Mouse (Mus musculus) CH12.LX (cell line): ENCODE measurements at regions not wholly inside any gene's neighbourhood (a gene's known extent, or its start where the extent isn't known, plus 50 kb on each side); places are given as distances from the start of the nearest gene placed in this dataset.

Experiments
- DNase-seq: peaks from one replicate; pipeline ENCODE4 v3.0.0-alpha.2; 2013; ENCODE audit errors: extremely low read depth
- H3K27ac ChIP-seq: 2 replicates; pipeline ENCODE4 v1.5.1; 2012; ENCODE audit warnings: low read depth, mild to moderate bottlenecking, control low read depth, moderate library complexity; ENCODE audit not compliant: insufficient read depth
- H3K27me3 ChIP-seq: replicated peaks from 2 replicates; pipeline ENCODE3; 2012; ENCODE audit warnings: inconsistent platforms
- H3K36me3 ChIP-seq, 2 experiments: replicated peaks in 1 of 2; 2 replicates each; pipeline versions ENCODE3 to v1.6.1; 2012; ENCODE audit warnings: inconsistent platforms in 1 of 2, low read length in 1 of 2, mild to moderate bottlenecking in 1 of 2, mixed read lengths in 1 of 2, moderate library complexity in 1 of 2; ENCODE audit not compliant: control insufficient read depth in 1 of 2, insufficient read depth in 1 of 2
- H3K4me1 ChIP-seq, 2 experiments: 2 replicates each; pipeline ENCODE4 v1.6.1; 2012; ENCODE audit warnings: inconsistent platforms in 1 of 2, moderate library complexity in 1 of 2; ENCODE audit not compliant: insufficient read depth in 2 of 2, control insufficient read depth in 1 of 2
- H3K4me2 ChIP-seq: 2 replicates; pipeline ENCODE4 v1.6.1; 2012; ENCODE audit warnings: low read depth, mild to moderate bottlenecking, control low read depth; ENCODE audit not compliant: poor library complexity, insufficient read depth, severe bottlenecking
- H3K4me3 ChIP-seq, 3 experiments: fragments of 150-350 bp in 1 of 3; sonication (generic) in 1 of 3; replicated peaks in 1 of 3; 2 replicates each; pipeline versions ENCODE3 to v1.5.1; 2011 to 2012; ENCODE audit warnings: low read depth in 2 of 3, low read length in 2 of 3, mild to moderate bottlenecking in 2 of 3, moderate library complexity in 2 of 3, control low read depth in 1 of 3, improper control_type of control experiment in 1 of 3, inconsistent platforms in 1 of 3, mixed read lengths in 1 of 3; ENCODE audit not compliant: poor library complexity in 1 of 3
- H3K79me2 ChIP-seq: replicated peaks from 2 replicates; pipeline ENCODE4 v1.6.1; 2012; ENCODE audit warnings: mild to moderate bottlenecking, moderate library complexity; ENCODE audit not compliant: control insufficient read depth, poor library complexity, insufficient read depth, severe bottlenecking; ENCODE audit errors: extremely low read depth
- H3K9ac ChIP-seq: 2 replicates; pipeline ENCODE4 v1.6.1; 2012; ENCODE audit warnings: low read depth, mild to moderate bottlenecking, control low read depth, moderate library complexity; ENCODE audit not compliant: insufficient read depth
- H3K9me3 ChIP-seq: replicated peaks from 2 replicates; pipeline ENCODE3; 2012; ENCODE audit warnings: low read length, inconsistent platforms, mixed read lengths
- BHLHE40 ChIP-seq: IDR thresholded peaks from 2 replicates; pipeline ENCODE4 v1.6.1; 2011; ENCODE audit warnings: mild to moderate bottlenecking, low read depth, low read length, improper control_type of control experiment
- CHD2 ChIP-seq: IDR thresholded peaks from 2 replicates; pipeline ENCODE4 v1.6.1; 2011; ENCODE audit warnings: low read length, improper control_type of control experiment
- CTCF ChIP-seq, 2 experiments: IDR thresholded peaks in 1 of 2; conservative IDR thresholded peaks in 1 of 2; 2 replicates each; pipeline ENCODE4 v1.5.1; 2011 to 2012; ENCODE audit warnings: low read depth in 2 of 2, low read length in 2 of 2, improper control_type of control experiment in 1 of 2, inconsistent platforms in 1 of 2, mild to moderate bottlenecking in 1 of 2, moderate library complexity in 1 of 2
- E2F4 ChIP-seq: IDR thresholded peaks from 2 replicates; pipeline ENCODE4 v1.6.1; 2011; ENCODE audit warnings: low read depth, low read length, improper control_type of control experiment; ENCODE audit not compliant: insufficient replicate concordance
- ETS1 ChIP-seq: conservative IDR thresholded peaks from 2 replicates; pipeline ENCODE4 v1.6.1; 2012; ENCODE audit warnings: low read depth, mild to moderate bottlenecking, inconsistent platforms, low read length, improper control_type of control experiment, moderate library complexity
- HCFC1 ChIP-seq: IDR thresholded peaks from 2 replicates; pipeline ENCODE4 v1.6.1; 2012; ENCODE audit warnings: low read depth, mild to moderate bottlenecking, inconsistent platforms, low read length, improper control_type of control experiment
- JUN ChIP-seq: IDR thresholded peaks from 2 replicates; pipeline ENCODE4 v1.6.1; 2011; ENCODE audit warnings: low read depth, mild to moderate bottlenecking, low read length, improper control_type of control experiment, moderate library complexity; ENCODE audit not compliant: insufficient read depth
- JUND ChIP-seq: conservative IDR thresholded peaks from 2 replicates; pipeline ENCODE4 v1.6.1; 2011; ENCODE audit warnings: low read depth, low read length, improper control_type of control experiment
- MAX ChIP-seq: IDR thresholded peaks from 2 replicates; pipeline ENCODE4 v1.6.1; 2011; ENCODE audit warnings: low read length, improper control_type of control experiment
- MXI1 ChIP-seq: IDR thresholded peaks from 2 replicates; pipeline ENCODE4 v1.6.1; 2011; ENCODE audit warnings: mild to moderate bottlenecking, low read depth, low read length, improper control_type of control experiment
- NELFE ChIP-seq: IDR thresholded peaks from 2 replicates; pipeline ENCODE4 v1.6.1; 2011; ENCODE audit warnings: low read depth, low read length, improper control_type of control experiment
- PAX5 ChIP-seq: IDR thresholded peaks from 2 replicates; pipeline ENCODE4 v1.6.1; 2012; ENCODE audit warnings: low read length, inconsistent platforms, mixed read lengths
- POLR2A ChIP-seq: IDR thresholded peaks from 2 replicates; pipeline ENCODE4 v1.6.1; 2011; ENCODE audit warnings: low read depth, mild to moderate bottlenecking, improper control_type of control experiment, low read length
- POLR2AphosphoS2 ChIP-seq: IDR thresholded peaks from 2 replicates; pipeline ENCODE4 v1.6.1; 2011; ENCODE audit warnings: low read depth, low read length, improper control_type of control experiment
- RAD21 ChIP-seq: IDR thresholded peaks from 2 replicates; pipeline ENCODE4 v1.6.1; 2011; ENCODE audit warnings: low read depth, mild to moderate bottlenecking, low read length, improper control_type of control experiment, moderate library complexity
- RCOR1 ChIP-seq: conservative IDR thresholded peaks from 2 replicates; pipeline ENCODE4 v1.6.1; 2012; ENCODE audit warnings: low read depth, mild to moderate bottlenecking, inconsistent platforms, low read length, improper control_type of control experiment
- SIN3A ChIP-seq: IDR thresholded peaks from 2 replicates; pipeline ENCODE4 v1.6.1; 2012; ENCODE audit warnings: low read length, improper control_type of control experiment, inconsistent platforms
- TCF12 ChIP-seq: IDR thresholded peaks from 2 replicates; pipeline ENCODE4 v1.6.1; 2014; ENCODE audit warnings: low read depth, mild to moderate bottlenecking, inconsistent platforms, low read length, improper control_type of control experiment
- UBTF ChIP-seq: IDR thresholded peaks from 2 replicates; pipeline ENCODE4 v1.6.1; 2012; ENCODE audit warnings: low read depth, mild to moderate bottlenecking, inconsistent platforms, low read length, improper control_type of control experiment, moderate library complexity
- USF1 ChIP-seq: IDR thresholded peaks from 2 replicates; pipeline ENCODE4 v1.6.1; 2014; ENCODE audit warnings: low read depth, mild to moderate bottlenecking, inconsistent platforms, low read length, improper control_type of control experiment
- USF2 ChIP-seq: conservative IDR thresholded peaks from 2 replicates; pipeline ENCODE4 v1.6.1; 2011; ENCODE audit warnings: low read depth, low read length, improper control_type of control experiment
- ZKSCAN1 ChIP-seq: IDR thresholded peaks from 2 replicates; pipeline ENCODE4 v1.6.1; 2012; ENCODE audit warnings: low read depth, inconsistent platforms, low read length, improper control_type of control experiment, borderline replicate concordance
- ZMIZ1 ChIP-seq: IDR thresholded peaks from 2 replicates; pipeline ENCODE4 v1.6.1; 2012; ENCODE audit warnings: low read depth, mild to moderate bottlenecking, inconsistent platforms, low read length, improper control_type of control experiment
- ZNF384 ChIP-seq: IDR thresholded peaks from 2 replicates; pipeline ENCODE4 v1.6.1; 2012; ENCODE audit warnings: low read depth, low read length, improper control_type of control experiment, inconsistent platforms
- dilution Hi-C: fragments of 300-500 bp; cut with MboI; formaldehyde crosslinking; loops from 2 replicates; pipeline ENCODE4 v1.14.3; 2020; ENCODE audit warnings: low sequenced_read_pairs; ENCODE audit not compliant: extremely low pct_unique_long_range_greater_than_20kb, extremely low pct_ligation_motif_present
- in situ Hi-C: fragments of 300-500 bp; cut with MboI; formaldehyde crosslinking; loops from 3 replicates; pipeline ENCODE4 v1.14.3; 2019; ENCODE audit warnings: low sequenced_read_pairs, low pct_ligation_motif_present, low pct_unique_long_range_greater_than_20kb, mixed read lengths

GRCm38 (mm10) chr12:14923768-14924167 is 771.9 kb upstream of the Fam84a start:
- Histone ChIP-seq H3K27ac (no peak overlapping the region), H3K36me3 (no peaks in the 10 kb centered on the region), H3K27me3 (no peaks in the 10 kb centered on the region), H3K4me1 (no peaks in the 10 kb centered on the region), H3K4me3 (no peak overlapping the region), H3K79me2 (no peaks in the 10 kb centered on the region), H3K9me3 (no peaks in the 10 kb centered on the region), H3K9ac (no peak overlapping the region), H3K4me2 (no peak overlapping the region)
- in situ Hi-C loops: no loop called here
- dilution Hi-C loops: no loop called here
- TF ChIP-seq JUND (no peak), MAX (no peak), CHD2 (no peak), ZNF384 (no peak), RCOR1 (no peak), TCF12 (no peak), POLR2AphosphoS2 (no peak), USF1 (no peak), CTCF (conservative IDR thresholded peaks at IDR 0.05 in 1 of 2, IDR thresholded peaks at IDR 0.05 in 1 of 2; ENCODE audit: low read depth in 2 of 2, low read length in 2 of 2) (no peak), ZKSCAN1 (no peak), MXI1 (no peak), E2F4 (no peak), RAD21 (no peak), ZMIZ1 (no peak), SIN3A (no peak), HCFC1 (no peak), POLR2A (no peak), UBTF (no peak), ETS1 (no peak), BHLHE40 (no peak)
- no peak for DNase-seq

- DNase-seq: peak; percentile 3
- Histone ChIP-seq H3K4me3 (no peak overlapping the region), H3K4me1 (0 out of 4 replicates have a peak, but pooled peaks cover 0 to 2% of the 10 kb centered on the region in 2 experiments), H3K4me2 (no peak overlapping the region), H3K9ac (no peak overlapping the region), H3K9me3 (no peaks in the 10 kb centered on the region), H3K27me3 (no peaks in the 10 kb centered on the region), H3K79me2 (no peaks in the 10 kb centered on the region), H3K27ac (no peak overlapping the region), H3K36me3 (no peaks in the 10 kb centered on the region)
- dilution Hi-C loops: no loop called here
- in situ Hi-C loops: no loop called here
- TF ChIP-seq POLR2AphosphoS2 (no peak), HCFC1 (no peak), ZKSCAN1 (no peak), CHD2 (no peak), JUN (no peak), NELFE (no peak), ZMIZ1 (no peak), PAX5 (no peak), CTCF (conservative IDR thresholded peaks at IDR 0.05 in 1 of 2, IDR thresholded peaks at IDR 0.05 in 1 of 2; ENCODE audit: low read depth in 2 of 2, low read length in 2 of 2) (no peak), TCF12 (no peak), ETS1 (no peak), USF2 (no peak), USF1 (no peak)
Measured at GRCm38 (mm10) chr12:14911931-14912330, 760.1 kb upstream of the Fam84a start.
